Mouse (Mus musculus) limb, embryonic 14.5 days (tissue): ENCODE data around the gene Gjc2. TPM values are rescaled to one million over a fixed set of nuclear protein-coding genes. Genes with fewer than 3 reads are reported as not detected.

ENCODE experiments used
- ATAC-seq: fragments of 200-750 bp; cut with Nextera tagmentation; 2 replicates; pipeline ENCODE4 v1.8.0; 2017; ENCODE audit warnings: low read depth, moderate number of reproducible peaks, moderate TSS enrichment; ENCODE audit not compliant: low FRiP score
- DNase-seq: peaks from one replicate; pipeline ENCODE4 v3.0.0-alpha.2; 2015; ENCODE audit warnings: low spot score
- H3K27ac ChIP-seq: fragments of 300-500 bp; sonication (generic); replicated peaks from 2 replicates; pipeline ENCODE4 v1.5.1; 2014; ENCODE audit warnings: low read depth, mild to moderate bottlenecking, low read length, moderate library complexity, mixed read lengths
- H3K27me3 ChIP-seq: fragments of 300-500 bp; sonication (generic); 2 replicates; pipeline ENCODE4 v1.6.1; 2014; ENCODE audit warnings: low read length, mixed read lengths; ENCODE audit not compliant: control insufficient read depth, insufficient read depth
- H3K36me3 ChIP-seq: fragments of 300-500 bp; sonication (generic); 2 replicates; pipeline ENCODE4 v1.6.1; 2014; ENCODE audit warnings: mild to moderate bottlenecking, low read length, moderate library complexity, mixed read lengths; ENCODE audit not compliant: control insufficient read depth, insufficient read depth
- H3K4me1 ChIP-seq: fragments of 300-500 bp; sonication (generic); 2 replicates; pipeline ENCODE4 v1.6.1; 2014; ENCODE audit warnings: antibody characterized with exemption, low read length, mixed read lengths; ENCODE audit not compliant: control insufficient read depth, insufficient read depth
- H3K4me2 ChIP-seq: fragments of 300-500 bp; sonication (generic); replicated peaks from 2 replicates; pipeline ENCODE4 v1.6.1; 2014; ENCODE audit warnings: low read depth, mild to moderate bottlenecking, low read length, moderate library complexity; ENCODE audit not compliant: severe bottlenecking
- H3K4me3 ChIP-seq: fragments of 300-500 bp; sonication (generic); replicated peaks from 2 replicates; pipeline ENCODE4 v1.5.1; 2014; ENCODE audit warnings: low read length
- H3K9ac ChIP-seq: fragments of 300-500 bp; sonication (generic); 2 replicates; pipeline ENCODE4 v1.6.1; 2014; ENCODE audit warnings: mild to moderate bottlenecking, low read depth, low read length, moderate library complexity; ENCODE audit not compliant: severe bottlenecking
- H3K9me3 ChIP-seq: fragments of 300-500 bp; sonication (generic); 2 replicates; pipeline ENCODE4 v1.6.1; 2016; ENCODE audit warnings: low read length; ENCODE audit not compliant: control insufficient read depth
- POLR2A ChIP-seq: fragments of 200-500 bp; IDR thresholded peaks from 2 replicates; pipeline ENCODE4 v1.8.0; 2012; ENCODE audit warnings: inconsistent platforms, mild to moderate bottlenecking, moderate library complexity, borderline replicate concordance; ENCODE audit not compliant: insufficient read depth, insufficient read length; ENCODE audit errors: extremely low read depth
- WGBS: fragments of 180-500 bp; shearing (Covaris S2); extraction: QIAGEN DNeasy Blood & Tissue Kit; methylation state at CpG from one replicate; pipeline ENCODE4 v1.1.7; 2014; 5-methylcytosine and 5-hydroxymethylcytosine counted together
- polyA plus RNA-seq, 2 experiments: library from polyadenylated mRNA; depleted of rRNA in 1 of 2; stranded (reverse) in 1 of 2; unstranded in 1 of 2; fragments of >200 nt; fragmentation: Nextera tagmentation in 1 of 2; extraction: Ambion mirVana in 1 of 2; gene quantifications; 2 replicates each; pipeline versions ENCODE4 v1.2.1 to v1.2.3; 2012 to 2014

Gjc2 gene
- polyA plus RNA-seq, 2 experiments, result 0.36 to 0.78 TPM

- peaks cover 32% of the 10 kb centered on the region for H3K4me1 ChIP-seq
- whole genome bisulfite sequencing, result 91% methylated on average over 4 of the region's 4 CpGs
These were observed 39.3 kb upstream of the Gjc2 start for GRCm38 (mm10) chr11:59222306-59222705.

DNA sequence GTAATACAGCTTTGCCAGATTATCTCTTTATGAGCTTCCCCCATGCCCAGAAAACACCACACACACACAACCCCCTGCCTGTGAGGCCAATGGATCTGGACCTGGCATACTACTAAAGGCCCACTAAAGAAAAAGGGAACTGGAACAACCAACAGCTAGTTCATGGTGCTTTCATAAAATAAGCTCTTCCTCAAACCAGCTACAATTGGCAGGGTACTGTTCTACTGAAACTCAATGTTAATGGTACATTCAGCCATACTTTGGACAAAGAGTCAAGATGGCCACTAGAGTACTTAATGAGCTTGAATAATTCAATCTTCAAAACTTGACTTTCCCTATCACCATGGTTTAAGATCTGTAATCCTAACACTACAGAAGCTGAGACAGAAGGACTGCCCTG lies 38.6 kb upstream of the Gjc2 start:
- no peaks in the 10 kb centered on the region for H3K9me3 ChIP-seq
- H3K4me3 ChIP-seq, result no peak overlapping the region
- no peak overlapping the region for H3K9ac ChIP-seq
- no peak overlapping the region for H3K27ac ChIP-seq
- DNase-seq (no peak), ATAC-seq (no peak)
- peaks cover 29% of the 10 kb centered on the region for H3K4me1 ChIP-seq
- H3K27me3 ChIP-seq, result no peaks in the 10 kb centered on the region
- no peak overlapping the region for H3K4me2 ChIP-seq
- TF ChIP-seq POLR2A, result no peak
- H3K36me3 ChIP-seq, result peaks cover 45% of the 10 kb centered on the region

More at GRCm38 (mm10) chr11:59222306-59222705, 39.3 kb upstream of the Gjc2 start:
- H3K4me3 ChIP-seq, result no peak overlapping the region
- ATAC-seq (no peak), DNase-seq (no peak)
- H3K4me2 ChIP-seq, result no peak overlapping the region
- H3K36me3 ChIP-seq, result peaks cover 44% of the 10 kb centered on the region
- no peaks in the 10 kb centered on the region for H3K9me3 ChIP-seq
- H3K9ac ChIP-seq, result no peak overlapping the region
- H3K27me3 ChIP-seq, result no peaks in the 10 kb centered on the region
- TF ChIP-seq POLR2A, result no peak
- no peak overlapping the region for H3K27ac ChIP-seq

DNA sequence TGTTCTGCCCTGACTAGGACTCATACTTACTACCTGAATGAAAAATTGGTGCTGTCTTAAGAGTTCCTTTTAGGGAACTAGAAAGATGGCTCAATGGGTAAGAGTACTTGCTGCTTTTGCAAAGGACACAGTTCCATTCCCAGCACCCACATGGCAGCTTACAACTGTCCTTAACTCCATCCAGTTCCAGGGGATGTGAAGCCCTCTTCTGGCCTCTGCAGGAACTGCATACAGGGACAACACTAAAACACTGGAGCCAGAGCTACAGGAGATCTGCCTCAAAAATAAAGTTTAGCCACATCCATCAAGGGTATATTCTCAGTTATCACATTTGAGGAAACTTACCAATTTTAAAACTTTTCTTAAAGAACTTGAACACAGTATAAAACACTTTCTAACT lies 36.1 kb upstream of the Gjc2 start:
- H3K9ac ChIP-seq, result no peak overlapping the region
- H3K4me1 ChIP-seq, result peaks cover 8% of the 10 kb centered on the region
- DNase-seq, result no peak
- H3K27me3 ChIP-seq, result no peaks in the 10 kb centered on the region
- no peaks in the 10 kb centered on the region for H3K9me3 ChIP-seq
- TF ChIP-seq POLR2A, result no peak
- H3K27ac ChIP-seq, result no peak overlapping the region
- no peak overlapping the region for H3K4me2 ChIP-seq
- no peak for ATAC-seq
- no peak overlapping the region for H3K4me3 ChIP-seq
- peaks cover 47% of the 10 kb centered on the region for H3K36me3 ChIP-seq

GRCm38 (mm10) chr11:59218389-59218998 lies 35.5 kb upstream of the Gjc2 start:
- WGBS, result 84% methylated on average over 4 of the region's 4 CpGs
- no peak for TF ChIP-seq POLR2A
- no peak for ATAC-seq
- no peak overlapping the region for H3K9ac ChIP-seq
- no peak overlapping the region for H3K27ac ChIP-seq
- no peak overlapping the region for H3K4me3 ChIP-seq
- H3K27me3 ChIP-seq, result no peaks in the 10 kb centered on the region
- H3K4me1 ChIP-seq, result peaks cover 3% of the 10 kb centered on the region; the same call in 1 of the 2 replicates
- peak; percentile 54 for DNase-seq
- H3K36me3 ChIP-seq, result peaks cover 44% of the 10 kb centered on the region
- no peaks in the 10 kb centered on the region for H3K9me3 ChIP-seq
- no peak overlapping the region for H3K4me2 ChIP-seq

- no peak for TF ChIP-seq POLR2A
- H3K4me3 ChIP-seq, result no peak overlapping the region
- H3K9me3 ChIP-seq, result no peaks in the 10 kb centered on the region
- no peak overlapping the region for H3K4me2 ChIP-seq
- H3K36me3 ChIP-seq, result peaks cover 52% of the 10 kb centered on the region
- WGBS, result 92% methylated on average over 3 of the region's 3 CpGs
- no peaks in the 10 kb centered on the region for H3K4me1 ChIP-seq
- no peak for ATAC-seq
- no peak overlapping the region for H3K9ac ChIP-seq
- H3K27me3 ChIP-seq, result no peaks in the 10 kb centered on the region
- no peak overlapping the region for H3K27ac ChIP-seq
- no peak for DNase-seq
These were observed 33.9 kb upstream of the Gjc2 start for GRCm38 (mm10) chr11:59216955-59217354.
